Comparison of ENCODE assay signal across 19 mouse cellular contexts in the genomic region with DNA sequence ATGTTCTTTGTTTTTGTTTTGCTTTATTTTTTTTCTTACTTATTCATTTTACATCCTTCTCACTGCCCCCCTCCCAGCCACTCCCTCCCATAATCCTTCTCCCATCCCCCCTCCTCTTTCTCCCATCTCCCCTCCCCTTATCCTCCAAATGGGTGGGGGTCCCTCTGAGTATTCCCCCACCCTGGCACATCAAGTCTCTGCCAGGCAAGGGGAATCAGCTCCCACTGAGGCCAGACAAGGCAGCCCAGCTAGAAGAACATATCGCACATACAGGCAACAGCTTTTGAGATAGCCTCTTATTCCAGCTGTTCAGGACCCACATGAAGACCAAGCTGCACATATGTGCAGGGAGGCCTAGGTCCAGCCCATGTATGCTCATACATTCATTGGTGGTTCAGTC. TPM values are rescaled to one million over a fixed set of nuclear protein-coding genes. Genes with fewer than 3 reads are reported as not detected.
A peak's percentile ranks its signal among the peaks of the same experiment; 100 is the strongest.
DNase-seq lines count a peak whose midpoint lies in the region.
"Had no signal": no experiment of that assay in that cellular context is flagged by ENCODE, and none has a peak within 500 bp of the region (broad histone marks: within the 10 kb centered on the region; RNA-seq: fewer than 3 reads in every experiment).

No protein-coding gene starts in this region.

- H3K9me3 ChIP-seq in heart, embryonic 10.5 days, result no peaks in the 10 kb centered on the region
- H3K9me3 ChIP-seq: G1E had no signal

- H3K36me3 ChIP-seq in heart, embryonic 10.5 days, result no peaks in the 10 kb centered on the region
- H3K36me3 ChIP-seq: G1E had no signal

- no peak overlapping the region for H3K4me3 ChIP-seq in heart, embryonic 10.5 days

- intact Hi-C loops in heart, postnatal 36 days (cut with DNase I), result no loop called here

- 82% methylated on average over 1 of the region's 1 CpGs for WGBS in heart, embryonic 10.5 days

- H3K4me1 ChIP-seq in heart, embryonic 10.5 days, result no peaks in the 10 kb centered on the region

- DNase-seq in heart, adult 11 months, result peak; percentile 60
- DNase-seq in heart, postnatal 36 days, result no peak
- peak; percentile 68 for DNase-seq in heart, embryonic 10.5 days (ENCODE audit: low spot score)
- no peak for DNase-seq in heart, adult 9 months (ENCODE audit: low spot score in 2 of 2)
- peak; percentile 17 for DNase-seq in testis, postnatal 10 days (ENCODE audit: low spot score)
- DNase-seq in testis, postnatal 14 days (ENCODE audit: low spot score), result no peak
- DNase-seq: adrenal gland, adult 2 months; adrenal gland, adult 8-10 months; adrenal gland, postnatal 10 days; adrenal gland, postnatal 14 days; adrenal gland, postnatal 25 days; adrenal gland, postnatal 36 days; B cell, adult 2 months; cerebellum, adult 11 months; cerebellum, adult 11-12 months; cerebellum, adult 18-20 months had no signal

- no peak overlapping the region for H3K27ac ChIP-seq in heart, embryonic 10.5 days

- H3K27me3 ChIP-seq in heart, embryonic 10.5 days (ENCODE audit: insufficient read depth, poor library complexity, severe bottlenecking), result no peaks in the 10 kb centered on the region
- H3K27me3 ChIP-seq: CH12.LX, Patski had no signal

RNA-seq across cellular contexts. Expression of a gene that starts 44.1 kb away (rescaled TPM):
- total RNA-seq in heart, postnatal 36 days (2021), result 1 to 10 TPM; 2.3 to 3.1 TPM
- polyA plus RNA-seq in heart, embryonic 10.5 days (2016; fragmentation: Nextera tagmentation; extraction: Ambion mirVana), result 12.8 and 16.0 TPM in 2 replicates
- polyA plus RNA-seq: G1E had no signal

Comparison
In these comparisons a context has a peak if more than half of its experiments do, and no peak if none do; other contexts are left out.
1. DNase-seq: peak in heart, adult 11 months (single experiment), heart, embryonic 10.5 days (single experiment) and testis, postnatal 10 days (single experiment); none in heart, postnatal 36 days (0 of 2), heart, adult 9 months (0 of 2) and testis, postnatal 14 days (single experiment).